Mouse (Mus musculus): ENCODE measurements at regions not wholly inside any gene's neighbourhood (a gene's known extent, or its start where the extent isn't known, plus 50 kb on each side); places are given as distances from the start of the nearest gene placed in this dataset.
"Not testable (repeated sequence)": the region's sequence is repeated elsewhere in the genome, so short reads cannot be mapped to it uniquely, and the experiment has no call there.

GRCm38 (mm10) chr12:106291476-106292046, 281.5 kb downstream of the Vrk1 start:
- intact Hi-C loops (cut with DNase I), result no loop called here
- DNase-seq (ENCODE audit: extremely low spot score in 1 of 2, low spot score in 2 of 2), result no peak

GRCm38 (mm10) chr12:106293117-106293516, 283.1 kb downstream of the Vrk1 start:
- DNase-seq (ENCODE audit: extremely low spot score in 1 of 2, low spot score in 2 of 2), result no peak
- intact Hi-C loops (cut with DNase I), result no loop called here

GRCm38 (mm10) chr12:106295596-106295995, 285.6 kb downstream of the Vrk1 start:
- intact Hi-C loops (cut with DNase I), result no loop called here
- no peak for DNase-seq (ENCODE audit: extremely low spot score in 1 of 2, low spot score in 2 of 2)

- DNase-seq (ENCODE audit: extremely low spot score in 1 of 2, low spot score in 2 of 2), result no peak
Observed at GRCm38 (mm10) chr12:106302617-106303016, 292.6 kb downstream of the Vrk1 start.

GRCm38 (mm10) chr12:106308291-106308955, 298.4 kb downstream of the Vrk1 start:
- intact Hi-C loops (cut with DNase I), result loop anchor here (10.0 kb wide), 2 partner anchors 166 to 1686 kb away; no protein-coding TSS in a partner anchor

More at GRCm38 (mm10) chr12:106302617-106303016, 292.6 kb downstream of the Vrk1 start:
- intact Hi-C loops (cut with DNase I), result loop anchor here (10.0 kb wide), 2 partner anchors 172 to 1692 kb away; no protein-coding TSS in a partner anchor

GRCm38 (mm10) chr12:106308956-106309610, 299.1 kb downstream of the Vrk1 start:
- DNase-seq (ENCODE audit: extremely low spot score in 1 of 2, low spot score in 2 of 2), result no peak
- intact Hi-C loops (cut with DNase I), result loop anchor here (10.0 kb wide), 2 partner anchors 166 to 1686 kb away; no protein-coding TSS in a partner anchor

More at GRCm38 (mm10) chr12:106308291-106308955, 298.4 kb downstream of the Vrk1 start:
- no peak for DNase-seq (ENCODE audit: extremely low spot score in 1 of 2, low spot score in 2 of 2)

- DNase-seq (ENCODE audit: extremely low spot score in 1 of 2, low spot score in 2 of 2), result peak in 1 of 2 experiments; percentile 14
- intact Hi-C loops (cut with DNase I), result no loop called here
Observed at GRCm38 (mm10) chr12:106310171-106310570, 300.1 kb downstream of the Vrk1 start.

GRCm38 (mm10) chr12:106310585-106311319, 300.7 kb downstream of the Vrk1 start:
- peak in 1 of 2 experiments; percentile 28 for DNase-seq (ENCODE audit: extremely low spot score in 1 of 2, low spot score in 2 of 2)
- intact Hi-C loops (cut with DNase I), result no loop called here

- DNase-seq (ENCODE audit: extremely low spot score in 1 of 2, low spot score in 2 of 2), result no peak
- intact Hi-C loops (cut with DNase I), result no loop called here
Observed at GRCm38 (mm10) chr12:106311320-106311825, 301.3 kb downstream of the Vrk1 start.

GRCm38 (mm10) chr12:106311831-106312600, 302.0 kb downstream of the Vrk1 start:
- intact Hi-C loops (cut with DNase I), result no loop called here
- peak in 1 of 2 experiments; percentile 14 for DNase-seq (ENCODE audit: extremely low spot score in 1 of 2, low spot score in 2 of 2)

GRCm38 (mm10) chr12:106317738-106318137, 307.7 kb downstream of the Vrk1 start:
- intact Hi-C loops (cut with DNase I), result no loop called here
- no peak for DNase-seq (ENCODE audit: extremely low spot score in 1 of 2, low spot score in 2 of 2)

- no peak for DNase-seq (ENCODE audit: extremely low spot score in 1 of 2, low spot score in 2 of 2)
Observed at GRCm38 (mm10) chr12:106321511-106321910, 311.5 kb downstream of the Vrk1 start.

GRCm38 (mm10) chr12:106326611-106327010, 316.6 kb downstream of the Vrk1 start:
- intact Hi-C loops (cut with DNase I), result no loop called here
- DNase-seq (ENCODE audit: extremely low spot score in 1 of 2, low spot score in 2 of 2), result no peak

More at GRCm38 (mm10) chr12:106321511-106321910, 311.5 kb downstream of the Vrk1 start:
- intact Hi-C loops (cut with DNase I), result no loop called here

GRCm38 (mm10) chr12:106327351-106327750, 317.3 kb downstream of the Vrk1 start:
- intact Hi-C loops (cut with DNase I), result no loop called here

GRCm38 (mm10) chr12:106357867-106358266, 347.8 kb downstream of the Vrk1 start:
- intact Hi-C loops (cut with DNase I), result no loop called here

More at GRCm38 (mm10) chr12:106327351-106327750, 317.3 kb downstream of the Vrk1 start:
- DNase-seq (ENCODE audit: extremely low spot score in 1 of 2, low spot score in 2 of 2), result no peak

GRCm38 (mm10) chr12:106361646-106362045, 351.6 kb downstream of the Vrk1 start:
- intact Hi-C loops (cut with DNase I); DNase-seq (ENCODE audit: extremely low spot score in 1 of 2, low spot score in 2 of 2): not testable (repeated sequence)

More at GRCm38 (mm10) chr12:106357867-106358266, 347.8 kb downstream of the Vrk1 start:
- DNase-seq (ENCODE audit: extremely low spot score in 1 of 2, low spot score in 2 of 2), result no peak

GRCm38 (mm10) chr12:106374840-106375375, 364.9 kb downstream of the Vrk1 start:
- intact Hi-C loops (cut with DNase I), result loop anchor here (5.0 to 10.0 kb wide), 2 partner anchors 102 to 1630 kb away; partner anchors contain the start of gene Bcl11b
- peak in 1 of 2 experiments; percentile 39 for DNase-seq (ENCODE audit: extremely low spot score in 1 of 2, low spot score in 2 of 2)
